Mouse (Mus musculus): Measurements from ENCODE around the gene Dip2b. TPM values are rescaled to one million over a fixed set of nuclear protein-coding genes. Genes with fewer than 3 reads are reported as not detected.

Dip2b gene
- polyA plus RNA-seq, 1 experiment from 2014 or later, result 9.8 TPM

DNA sequence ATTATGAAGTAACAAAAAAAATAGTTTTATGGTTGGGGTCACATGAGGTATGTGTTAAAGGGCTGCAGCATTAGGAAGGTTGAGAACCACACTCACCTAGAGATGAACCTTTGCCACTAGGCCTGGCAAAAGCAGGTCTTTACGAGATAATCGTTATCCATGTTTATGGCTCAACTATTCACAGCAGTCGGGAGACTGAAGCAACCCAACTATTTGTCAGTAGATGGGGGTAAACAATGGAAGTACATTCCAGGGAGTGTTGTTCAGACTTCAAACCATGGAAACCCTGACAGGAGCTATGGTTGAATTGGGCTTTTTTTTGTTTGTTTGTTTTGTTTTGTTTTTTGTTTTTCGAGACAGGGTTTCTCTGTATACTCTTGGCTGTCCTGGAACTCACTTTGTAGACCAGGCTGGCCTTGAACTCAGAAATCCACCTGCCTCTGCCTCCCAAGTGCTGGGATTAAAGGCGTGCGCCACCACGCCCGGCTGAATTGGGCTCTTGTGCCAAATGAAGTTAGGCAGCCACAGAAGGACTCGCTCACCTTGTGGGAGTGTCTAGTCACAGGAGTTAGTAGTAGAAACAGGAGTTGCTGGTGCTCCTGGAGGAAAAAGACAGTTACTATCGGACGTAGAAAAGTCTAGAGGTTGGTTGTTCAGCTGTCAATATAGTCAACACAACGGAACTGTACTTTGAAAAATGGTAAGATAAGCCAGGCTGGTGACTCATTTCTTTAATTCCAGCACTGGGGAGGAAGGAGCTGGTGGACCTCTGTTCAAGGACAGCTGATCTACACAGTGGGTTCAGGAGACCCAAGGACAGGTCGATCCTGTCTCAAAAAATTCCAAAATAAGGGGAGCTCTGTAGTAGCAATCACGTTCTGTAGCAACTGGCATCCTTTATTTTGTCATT is 193.4 kb downstream of the Dip2b start:
- 80% methylated on average over 14 of the region's 14 CpGs for WGBS
- H3K4me1 ChIP-seq, result peaks cover 9% of the 10 kb centered on the region
- no peak overlapping the region for H3K4me2 ChIP-seq
- no peak for ATAC-seq (ENCODE audit: insufficient read depth, low FRiP score, low read depth)
- H3K9ac ChIP-seq, result no peak overlapping the region
- H3K9me3 ChIP-seq, result no peaks in the 10 kb centered on the region
- no peak overlapping the region for H3K4me3 ChIP-seq (replicated peaks)
- H3K27me3 ChIP-seq (replicated peaks), result no peaks in the 10 kb centered on the region
- no peak overlapping the region for H3K27ac ChIP-seq
- H3K36me3 ChIP-seq, result peaks cover 12% of the 10 kb centered on the region; the same call in 1 of the 2 replicates

DNA sequence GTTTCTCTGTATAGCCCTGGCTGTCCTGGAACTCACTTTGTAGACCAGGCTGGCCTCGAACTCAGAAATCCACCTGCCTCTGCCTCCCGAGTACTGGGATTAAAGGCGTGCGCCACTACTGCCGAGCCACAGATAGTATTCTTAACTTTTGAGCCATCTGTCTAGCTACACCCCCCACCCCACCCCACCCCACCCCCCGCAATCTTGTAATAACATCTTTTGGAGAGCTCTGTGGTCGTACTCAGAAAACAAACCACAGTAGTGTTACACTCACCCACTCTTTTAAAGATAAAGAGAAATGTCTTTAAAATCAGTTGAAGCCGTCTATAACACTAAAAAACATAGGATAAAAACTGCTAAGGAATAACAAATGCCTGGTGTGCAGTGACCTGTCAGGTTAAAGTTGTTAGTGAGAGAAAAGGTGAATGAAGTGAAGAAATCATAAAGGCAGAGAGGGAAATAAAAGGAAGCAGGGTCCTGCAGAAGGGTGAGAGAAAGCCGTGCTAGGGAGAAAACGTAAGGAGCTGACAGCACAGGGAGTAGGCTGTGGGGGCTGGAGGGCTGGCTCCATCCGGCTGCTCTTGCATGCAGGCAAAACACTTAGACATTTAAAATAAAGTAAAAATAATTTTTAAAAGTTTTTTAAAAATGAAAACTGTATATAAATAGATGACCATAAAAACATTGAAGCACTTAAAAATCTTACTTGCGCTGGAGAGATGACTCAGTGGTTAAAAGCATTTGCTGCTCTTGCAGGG is 196.9 kb downstream of the Dip2b start:
- no peak for ATAC-seq (ENCODE audit: insufficient read depth, low FRiP score, low read depth)
- Histone ChIP-seq H3K36me3 (peaks cover 19% of the 10 kb centered on the region), H3K27ac (no peak overlapping the region), H3K9ac (no peak overlapping the region), H3K9me3 (no peaks in the 10 kb centered on the region), H3K4me1 (no peaks in the 10 kb centered on the region), H3K4me3 (replicated peaks) (no peak overlapping the region), H3K4me2 (no peak overlapping the region), H3K27me3 (replicated peaks) (no peaks in the 10 kb centered on the region)
- 81% methylated on average over 12 of the region's 12 CpGs for WGBS

DNA sequence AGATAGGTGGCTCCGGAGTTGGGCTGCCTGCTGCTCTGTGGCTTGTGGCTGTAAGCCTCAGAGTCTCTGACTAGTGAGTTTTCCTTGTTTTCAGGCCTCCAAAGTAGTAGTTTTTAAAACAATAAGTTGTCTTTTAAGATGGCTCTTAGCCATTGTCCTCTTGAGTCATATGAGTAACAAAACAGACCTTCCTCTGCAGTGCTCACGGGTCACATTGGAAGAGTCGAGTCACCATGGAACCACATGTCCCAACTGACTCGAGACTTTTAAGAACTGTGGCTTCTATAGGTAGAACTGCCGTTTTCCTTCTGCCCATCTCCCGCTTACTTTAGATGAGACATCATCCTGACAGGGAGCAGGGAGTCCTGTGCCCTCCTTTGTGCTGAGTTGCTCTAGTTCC is 198.5 kb downstream of the Dip2b start:
- H3K9me3 ChIP-seq, result no peaks in the 10 kb centered on the region
- ATAC-seq (ENCODE audit: insufficient read depth, low FRiP score, low read depth), result no peak
- no peak overlapping the region for H3K4me3 ChIP-seq (replicated peaks)
- no peaks in the 10 kb centered on the region for H3K4me1 ChIP-seq
- no peak overlapping the region for H3K9ac ChIP-seq
- peaks cover 22% of the 10 kb centered on the region for H3K36me3 ChIP-seq
- no peak overlapping the region for H3K27ac ChIP-seq
- 82% methylated on average over 6 of the region's 6 CpGs for WGBS
- H3K4me2 ChIP-seq, result no peak overlapping the region
- no peaks in the 10 kb centered on the region for H3K27me3 ChIP-seq (replicated peaks)

DNA sequence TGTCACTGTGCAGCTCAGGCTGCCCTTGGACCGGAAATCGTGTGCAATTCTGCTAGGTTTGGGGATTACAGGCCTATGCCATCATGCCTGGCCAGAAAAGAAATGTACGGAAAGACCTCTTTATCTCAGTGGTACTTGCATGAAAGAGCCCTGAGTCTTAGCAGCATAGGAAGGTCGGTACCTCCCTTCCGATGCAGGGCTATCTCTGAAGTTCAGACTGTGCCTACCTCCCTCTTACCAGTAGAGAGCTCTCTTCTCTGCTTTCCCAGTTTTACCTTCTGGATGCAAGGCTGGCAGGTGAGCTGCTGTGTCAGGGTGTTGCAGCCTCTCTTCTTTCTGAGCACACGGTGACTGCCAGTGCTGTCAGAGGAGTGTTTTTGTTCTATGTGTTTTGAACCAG is 203.3 kb downstream of the Dip2b start:
- Histone ChIP-seq H3K4me2 (no peak overlapping the region), H3K4me1 (no peaks in the 10 kb centered on the region), H3K36me3 (peaks cover 25% of the 10 kb centered on the region), H3K9me3 (no peaks in the 10 kb centered on the region), H3K27me3 (replicated peaks) (no peaks in the 10 kb centered on the region), H3K9ac (no peak overlapping the region), H3K4me3 (replicated peaks) (no peak overlapping the region), H3K27ac (no peak overlapping the region)
- ATAC-seq (ENCODE audit: insufficient read depth, low FRiP score, low read depth), result no peak
- whole genome bisulfite sequencing, result 92% methylated on average over 6 of the region's 6 CpGs

DNA sequence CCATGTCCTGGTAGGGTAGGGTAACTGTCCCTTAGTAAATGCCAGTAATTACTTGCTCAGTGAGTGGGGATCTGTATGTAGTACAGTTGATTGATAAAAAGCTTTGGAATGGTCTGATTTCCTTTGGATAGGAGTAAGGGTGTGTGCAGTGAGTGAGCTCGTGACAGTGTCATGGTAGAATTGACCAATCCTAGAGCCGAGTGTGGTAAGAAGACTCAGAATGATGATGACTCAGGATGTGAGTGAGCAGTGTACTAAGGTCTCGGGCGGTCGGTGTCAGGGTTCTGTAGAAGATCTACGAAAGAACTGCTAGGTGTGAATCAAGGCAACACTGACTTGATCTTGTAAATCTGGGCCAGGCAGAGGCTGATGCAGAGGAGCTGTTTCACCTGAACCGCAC is 207.5 kb downstream of the Dip2b start:
- Histone ChIP-seq H3K27ac (no peak overlapping the region), H3K4me1 (no peaks in the 10 kb centered on the region), H3K9me3 (no peaks in the 10 kb centered on the region), H3K27me3 (replicated peaks) (no peaks in the 10 kb centered on the region), H3K9ac (no peak overlapping the region), H3K36me3 (peaks cover 49% of the 10 kb centered on the region), H3K4me3 (replicated peaks) (no peak overlapping the region), H3K4me2 (no peak overlapping the region)
- WGBS, result 95% methylated on average over 7 of the region's 7 CpGs
- no peak for ATAC-seq (ENCODE audit: insufficient read depth, low FRiP score, low read depth)

DNA sequence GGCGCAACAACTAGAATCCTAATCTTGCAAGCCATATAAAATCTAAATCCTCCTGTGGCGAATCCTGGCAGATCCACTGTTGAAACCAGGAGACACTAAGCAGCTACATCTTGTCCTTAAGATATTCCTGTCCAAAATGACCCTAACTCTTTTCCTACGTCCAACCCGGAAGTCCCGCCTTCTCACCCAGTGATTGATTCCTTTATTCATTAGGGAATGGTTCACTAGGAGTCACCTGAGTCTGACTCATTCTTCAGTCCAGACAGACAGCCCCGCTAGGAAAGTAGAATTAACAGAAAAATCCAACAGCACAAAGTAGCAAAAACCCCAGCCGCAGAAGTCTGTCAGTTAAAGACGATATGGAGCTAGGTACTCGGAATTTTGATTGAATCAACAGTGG is 208.8 kb downstream of the Dip2b start:
- WGBS, result 90% methylated on average over 9 of the region's 9 CpGs
- Histone ChIP-seq H3K27me3 (replicated peaks) (no peaks in the 10 kb centered on the region), H3K9me3 (no peaks in the 10 kb centered on the region), H3K36me3 (peaks cover 54% of the 10 kb centered on the region), H3K27ac (no peak overlapping the region), H3K4me2 (no peak overlapping the region), H3K4me1 (no peaks in the 10 kb centered on the region), H3K4me3 (replicated peaks) (no peak overlapping the region), H3K9ac (no peak overlapping the region)
- ATAC-seq (ENCODE audit: insufficient read depth, low FRiP score, low read depth), result no peak

DNA sequence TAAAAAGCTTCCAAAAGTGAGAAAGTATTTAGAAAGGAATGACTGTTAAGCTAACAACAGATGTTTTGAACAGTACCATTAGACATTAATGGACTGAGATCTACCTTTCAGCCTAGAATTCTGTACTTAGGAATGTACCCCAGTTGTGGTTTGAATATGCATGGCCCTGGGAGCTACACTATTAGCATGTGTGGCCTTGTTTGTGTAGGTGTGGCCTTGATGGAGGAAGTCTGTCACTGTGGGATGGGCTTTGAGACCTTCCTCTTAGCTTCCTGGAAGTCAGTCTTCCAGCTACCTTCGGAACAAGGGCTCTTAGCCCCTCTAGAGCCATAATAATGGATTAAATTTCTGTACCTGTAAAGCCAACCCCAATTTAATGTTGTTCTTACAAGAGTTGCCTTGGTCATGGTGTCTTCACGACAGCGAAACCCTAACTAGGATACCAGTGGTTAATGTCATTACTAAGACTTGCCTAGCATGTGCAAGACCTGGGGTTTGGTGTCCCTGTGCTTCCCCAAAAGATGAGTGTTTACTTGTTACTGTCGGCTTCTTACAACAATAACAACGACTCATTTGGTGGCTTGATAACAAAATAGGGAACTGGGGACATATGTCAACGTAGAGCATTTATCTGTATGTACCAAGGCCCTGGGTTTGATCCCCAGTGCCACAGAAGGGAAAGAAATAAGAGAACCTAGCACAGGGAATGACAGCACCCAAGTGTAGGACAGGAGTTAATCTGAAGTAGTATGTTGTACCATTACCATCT is 210.4 kb downstream of the Dip2b start:
- Histone ChIP-seq H3K27ac (no peak overlapping the region), H3K27me3 (replicated peaks) (no peaks in the 10 kb centered on the region), H3K4me1 (no peaks in the 10 kb centered on the region), H3K4me3 (replicated peaks) (no peak overlapping the region), H3K4me2 (no peak overlapping the region), H3K9me3 (no peaks in the 10 kb centered on the region), H3K9ac (no peak overlapping the region), H3K36me3 (peaks cover 59% of the 10 kb centered on the region)
- WGBS, result 89% methylated on average over 6 of the region's 6 CpGs
- no peak for ATAC-seq (ENCODE audit: insufficient read depth, low FRiP score, low read depth)

DNA sequence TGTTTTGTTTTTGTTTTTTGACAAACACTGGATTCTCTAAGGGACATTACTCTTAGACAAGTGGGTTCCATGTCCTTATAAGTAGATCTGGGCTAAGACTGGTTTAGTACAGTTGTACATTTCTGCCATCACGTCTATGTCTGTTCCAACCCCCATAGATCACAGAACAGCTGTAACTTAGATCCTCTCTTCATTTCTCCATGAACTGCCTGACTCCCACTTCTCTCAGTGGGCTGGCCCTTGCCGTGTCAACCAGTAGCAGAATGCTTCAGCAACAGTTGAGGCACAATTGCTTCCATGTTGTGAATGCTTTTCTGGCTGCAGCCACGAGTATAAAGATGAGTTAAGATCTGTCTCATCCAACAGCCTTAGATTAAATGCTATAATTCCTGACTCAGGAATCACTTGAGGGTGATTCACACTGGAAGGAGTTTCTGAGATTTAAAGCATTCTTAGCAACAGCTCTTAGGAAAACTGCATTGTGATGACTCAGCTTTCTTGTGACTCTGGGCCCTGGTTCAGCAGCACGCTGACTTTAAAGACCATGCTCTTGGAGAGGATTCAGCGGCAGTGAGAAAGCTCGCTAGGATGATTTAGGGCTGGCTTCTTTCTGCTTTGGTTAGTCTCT is 212.8 kb downstream of the Dip2b start:
- Histone ChIP-seq H3K4me3 (replicated peaks) (no peak overlapping the region), H3K4me1 (no peaks in the 10 kb centered on the region), H3K9ac (no peak overlapping the region), H3K36me3 (peaks cover 72% of the 10 kb centered on the region), H3K9me3 (no peaks in the 10 kb centered on the region), H3K4me2 (no peak overlapping the region), H3K27ac (no peak overlapping the region), H3K27me3 (replicated peaks) (no peaks in the 10 kb centered on the region)
- 83% methylated on average over 6 of the region's 6 CpGs for WGBS
- ATAC-seq (ENCODE audit: insufficient read depth, low FRiP score, low read depth), result no peak

DNA sequence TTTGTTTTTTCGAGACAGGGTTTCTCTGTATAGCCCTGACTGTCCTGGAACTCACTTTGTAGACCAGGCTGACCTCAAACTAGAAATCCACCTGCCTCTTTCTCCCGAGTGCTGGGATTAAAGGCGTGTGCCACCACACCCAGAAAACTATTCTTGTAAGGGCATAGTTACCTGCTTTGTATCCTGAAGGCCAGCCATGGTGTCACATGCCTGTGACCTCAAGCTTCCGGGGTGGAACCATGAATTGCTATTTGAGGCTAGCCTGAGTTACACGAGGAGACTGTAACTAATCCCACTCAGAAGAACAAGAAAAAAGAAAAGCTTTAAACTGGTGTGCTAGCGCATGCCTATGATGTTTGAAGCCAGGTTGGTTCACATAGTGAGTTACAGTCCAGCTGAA is 217.9 kb downstream of the Dip2b start:
- ATAC-seq (ENCODE audit: insufficient read depth, low FRiP score, low read depth), result no peak
- H3K4me1 ChIP-seq, result no peaks in the 10 kb centered on the region
- H3K9me3 ChIP-seq, result no peaks in the 10 kb centered on the region
- no peaks in the 10 kb centered on the region for H3K27me3 ChIP-seq (replicated peaks)
- H3K36me3 ChIP-seq, result peaks cover 63% of the 10 kb centered on the region
- 86% methylated on average over 6 of the region's 6 CpGs for WGBS
- H3K9ac ChIP-seq, result no peak overlapping the region
- no peak overlapping the region for H3K4me2 ChIP-seq
- no peak overlapping the region for H3K27ac ChIP-seq
- no peak overlapping the region for H3K4me3 ChIP-seq (replicated peaks)

DNA sequence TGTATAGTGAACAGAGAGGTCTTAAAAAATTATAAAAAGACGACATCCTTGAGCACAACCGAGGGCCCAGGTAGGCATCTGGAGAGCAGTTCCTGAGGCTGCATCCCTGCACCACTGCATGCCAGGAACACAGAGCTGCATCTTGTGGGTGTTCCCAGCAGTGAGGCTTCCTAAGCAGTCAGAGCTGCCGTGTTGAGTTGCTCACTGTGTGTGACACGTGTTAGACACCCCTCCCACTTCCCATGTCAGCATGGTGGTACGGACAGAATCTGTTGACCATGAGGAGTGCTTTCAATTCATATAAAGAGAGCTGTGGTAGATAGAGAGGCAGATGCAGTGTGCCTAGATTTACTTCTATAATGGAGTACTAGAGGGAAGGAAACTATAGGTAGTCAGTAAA is 218.8 kb downstream of the Dip2b start:
- Histone ChIP-seq H3K27ac (no peak overlapping the region), H3K9me3 (no peaks in the 10 kb centered on the region), H3K36me3 (peaks cover 58% of the 10 kb centered on the region), H3K4me1 (no peaks in the 10 kb centered on the region), H3K27me3 (replicated peaks) (no peaks in the 10 kb centered on the region), H3K4me2 (no peak overlapping the region), H3K4me3 (replicated peaks) (no peak overlapping the region), H3K9ac (no peak overlapping the region)
- no peak for ATAC-seq (ENCODE audit: insufficient read depth, low FRiP score, low read depth)
- 84% methylated on average over 5 of the region's 5 CpGs for WGBS

DNA sequence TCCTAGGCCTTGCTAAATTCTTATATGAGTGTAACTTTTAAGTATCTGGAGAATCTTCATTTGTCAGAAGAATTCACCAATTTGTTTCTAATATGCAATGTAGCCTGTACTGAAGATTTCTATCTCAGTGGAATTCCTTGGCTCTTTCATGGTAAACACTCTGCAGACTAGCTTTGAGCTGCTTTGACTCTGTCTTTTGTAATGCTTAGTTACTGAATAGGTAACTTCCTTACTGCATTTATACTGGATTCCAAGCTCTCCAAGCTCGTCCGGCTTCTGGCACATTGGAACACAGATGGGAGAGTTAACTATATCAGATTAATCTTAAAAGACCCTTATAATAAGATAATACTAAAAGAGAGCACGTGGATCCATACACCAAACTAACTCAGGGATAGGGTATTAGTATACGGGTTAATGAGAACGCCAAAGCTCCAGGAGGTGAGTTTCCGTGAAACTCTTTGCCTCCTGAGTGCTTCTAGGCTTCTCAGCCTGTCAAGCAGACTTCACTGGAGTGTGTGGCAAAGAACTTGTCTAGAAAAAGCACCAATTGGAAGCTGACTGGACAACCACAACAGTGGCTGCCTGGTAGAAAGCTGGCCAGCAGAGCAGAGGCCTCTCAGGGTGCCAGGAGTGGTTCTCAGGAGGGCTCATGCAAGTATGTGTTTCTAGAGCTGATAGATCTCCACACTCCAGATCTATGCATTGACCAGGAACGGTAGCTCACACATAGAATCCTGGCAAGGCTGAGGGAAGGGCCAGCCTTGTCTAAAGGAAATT is 220.4 kb downstream of the Dip2b start:
- H3K36me3 ChIP-seq, result peaks cover 46% of the 10 kb centered on the region
- H3K27me3 ChIP-seq (replicated peaks), result no peaks in the 10 kb centered on the region
- H3K4me1 ChIP-seq, result no peaks in the 10 kb centered on the region
- no peak overlapping the region for H3K4me3 ChIP-seq (replicated peaks)
- no peaks in the 10 kb centered on the region for H3K9me3 ChIP-seq
- ATAC-seq (ENCODE audit: insufficient read depth, low FRiP score, low read depth), result no peak
- 96% methylated on average over 7 of the region's 7 CpGs for WGBS
- H3K4me2 ChIP-seq, result no peak overlapping the region
- H3K27ac ChIP-seq, result no peak overlapping the region
- no peak overlapping the region for H3K9ac ChIP-seq
